Mouse (Mus musculus): ENCODE data around the gene Creb5.

DNA sequence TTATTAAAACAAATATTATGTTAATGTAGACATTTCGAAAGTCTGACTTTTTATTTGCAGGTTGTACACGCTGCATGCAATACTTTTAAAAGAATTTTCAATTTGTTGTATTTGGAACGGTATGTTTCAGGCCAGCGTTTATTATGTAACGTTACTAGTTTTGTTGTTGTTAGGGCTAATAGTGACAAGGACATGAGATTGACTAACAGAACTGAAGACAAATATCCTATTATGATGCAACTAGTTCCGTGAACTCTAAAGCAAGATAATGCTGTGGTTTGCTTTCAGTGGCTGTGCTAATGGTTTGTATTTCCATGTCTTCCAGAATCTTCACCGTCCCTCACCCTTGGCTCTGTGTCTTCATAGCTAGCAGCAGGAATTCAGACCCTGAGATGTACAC is 357.9 kb downstream of the Creb5 start:
- TF ChIP-seq CTCF (IDR thresholded peaks at IDR 0.05; ENCODE audit: borderline replicate concordance, insufficient read depth, low read depth, low read length) = no peak
- no peak for TF ChIP-seq POLR2A (IDR thresholded peaks at IDR 0.05; ENCODE audit: borderline replicate concordance, insufficient read depth, low read length)

All from cerebellum, adult 2 months (tissue).